Mouse (Mus musculus) midbrain, embryonic 15.5 days (tissue): ENCODE measurements around the gene Lrrc59. TPM values are rescaled to one million over a fixed set of nuclear protein-coding genes. Genes with fewer than 3 reads are reported as not detected.
"Not testable (repeated sequence)": the region's sequence is repeated elsewhere in the genome, so short reads cannot be mapped to it uniquely, and the experiment has no call there.

Experiments
- ATAC-seq: fragments of 200-750 bp; cut with Nextera tagmentation; replicated peaks from 2 replicates; pipeline ENCODE4 v1.8.0; 2017; ENCODE audit warnings: moderate TSS enrichment
- H3K27ac ChIP-seq: fragments of 300-500 bp; sonication (generic); 2 replicates; pipeline ENCODE4 v1.5.1; 2015; ENCODE audit warnings: mild to moderate bottlenecking, inconsistent platforms
- H3K27me3 ChIP-seq: fragments of 300-500 bp; sonication (generic); replicated peaks from 2 replicates; pipeline ENCODE4 v1.6.1; 2015; ENCODE audit warnings: inconsistent platforms
- H3K36me3 ChIP-seq: fragments of 300-500 bp; sonication (generic); replicated peaks from 2 replicates; pipeline ENCODE4 v1.6.1; 2015; ENCODE audit warnings: inconsistent platforms
- H3K4me1 ChIP-seq: fragments of 300-500 bp; sonication (generic); 2 replicates; pipeline ENCODE4 v1.6.1; 2015; ENCODE audit warnings: inconsistent platforms
- H3K4me2 ChIP-seq: fragments of 300-500 bp; sonication (generic); 2 replicates; pipeline ENCODE4 v1.6.1; 2015; ENCODE audit warnings: inconsistent platforms, mild to moderate bottlenecking, moderate library complexity
- H3K4me3 ChIP-seq: fragments of 300-500 bp; sonication (generic); 2 replicates; pipeline ENCODE4 v1.5.1; 2015; ENCODE audit warnings: mild to moderate bottlenecking, inconsistent platforms
- H3K9ac ChIP-seq: fragments of 300-500 bp; sonication (generic); 2 replicates; pipeline ENCODE4 v1.6.1; 2015; ENCODE audit warnings: mild to moderate bottlenecking, inconsistent platforms
- H3K9me3 ChIP-seq: fragments of 300-500 bp; sonication (generic); 2 replicates; pipeline ENCODE4 v1.6.1; 2016; ENCODE audit warnings: inconsistent platforms
- WGBS: fragments of 180-500 bp; shearing (Covaris S2); methylation state at CpG from one replicate; pipeline ENCODE4 v1.1.7; 2015; ENCODE audit warnings: mixed read lengths; 5-methylcytosine and 5-hydroxymethylcytosine counted together
- polyA plus RNA-seq: library from polyadenylated mRNA; unstranded; fragments of >200 nt; fragmentation: Nextera tagmentation; extraction: Ambion mirVana; gene quantifications from 2 replicates; pipeline ENCODE4 v1.2.1, GENCODE M21; 2015

Lrrc59 gene
- polyA plus RNA-seq, 1 experiment from 2014 or later = 166 TPM

DNA sequence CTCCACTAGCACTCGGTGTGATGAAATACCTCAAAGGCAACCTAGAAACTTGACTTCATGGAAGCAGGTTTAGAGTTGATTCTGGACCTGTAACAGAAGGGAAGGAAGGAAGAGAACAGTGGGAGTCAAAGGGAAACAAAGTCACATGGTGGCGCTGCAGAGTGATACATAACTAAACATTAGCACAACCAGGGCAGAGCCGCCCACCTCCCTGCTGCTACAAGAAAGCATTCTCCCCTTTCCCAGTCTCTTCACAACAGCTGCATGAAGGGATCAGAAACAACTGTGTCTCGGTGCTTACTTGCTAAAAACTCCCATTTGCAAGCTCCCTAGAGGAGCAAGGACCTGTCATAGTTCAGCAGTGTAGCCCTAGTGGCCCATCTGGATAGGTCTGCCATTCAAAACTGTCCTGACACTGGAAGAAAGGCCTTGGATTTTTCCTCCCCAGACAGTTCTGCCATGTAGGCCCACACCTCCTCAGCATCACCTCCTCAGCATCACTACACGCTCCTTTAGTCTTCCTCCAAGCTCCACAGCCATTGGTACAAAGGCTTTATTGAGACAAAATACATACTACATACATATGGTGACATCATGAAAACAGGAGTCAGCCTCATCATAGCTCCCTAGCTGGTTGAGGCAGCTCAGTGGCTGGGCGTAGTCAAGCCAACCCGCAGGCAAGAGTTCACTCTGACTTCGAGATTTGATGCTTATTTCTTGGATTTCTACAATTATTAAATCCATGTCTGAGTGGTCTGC lies 15.1 kb downstream of the Lrrc59 start:
- ATAC-seq = no peak
- Histone ChIP-seq H3K4me3 (no peak overlapping the region), H3K4me2 (no peak overlapping the region), H3K4me1 (no peaks in the 10 kb centered on the region), H3K36me3 (peaks cover 65% of the 10 kb centered on the region), H3K27ac (no peak overlapping the region), H3K27me3 (no peaks in the 10 kb centered on the region), H3K9me3 (no peaks in the 10 kb centered on the region), H3K9ac (no peak overlapping the region)
- WGBS = 85% methylated on average over 8 of the region's 8 CpGs

DNA sequence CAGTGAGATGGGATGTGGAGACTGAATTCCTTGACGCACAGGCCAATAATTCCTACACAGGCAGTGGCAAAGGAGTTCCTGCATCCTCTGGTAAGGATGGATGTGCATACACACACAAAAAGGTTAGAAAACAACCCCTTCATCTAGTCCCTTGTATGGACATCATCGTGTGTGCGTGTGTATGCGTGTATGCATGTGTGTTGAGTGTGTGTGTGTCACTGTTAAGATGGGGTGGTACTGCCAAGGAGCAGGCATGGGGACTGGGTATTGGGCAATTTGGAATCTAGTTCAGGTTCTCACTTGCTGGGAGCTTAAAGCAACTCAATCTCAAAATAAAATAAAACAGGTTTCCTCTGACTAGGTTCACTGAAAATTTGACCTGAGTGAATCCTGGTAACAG lies 16.9 kb downstream of the Lrrc59 start:
- Histone ChIP-seq H3K4me3 (no peak overlapping the region), H3K27ac (no peak overlapping the region), H3K4me1 (no peaks in the 10 kb centered on the region), H3K27me3 (no peaks in the 10 kb centered on the region), H3K9ac (no peak overlapping the region), H3K4me2 (no peak overlapping the region), H3K36me3 (peaks cover 47% of the 10 kb centered on the region; the same call in 1 of the 2 replicates), H3K9me3 (no peaks in the 10 kb centered on the region)
- ATAC-seq = no peak
- WGBS = 95% methylated on average over 4 of the region's 4 CpGs

DNA sequence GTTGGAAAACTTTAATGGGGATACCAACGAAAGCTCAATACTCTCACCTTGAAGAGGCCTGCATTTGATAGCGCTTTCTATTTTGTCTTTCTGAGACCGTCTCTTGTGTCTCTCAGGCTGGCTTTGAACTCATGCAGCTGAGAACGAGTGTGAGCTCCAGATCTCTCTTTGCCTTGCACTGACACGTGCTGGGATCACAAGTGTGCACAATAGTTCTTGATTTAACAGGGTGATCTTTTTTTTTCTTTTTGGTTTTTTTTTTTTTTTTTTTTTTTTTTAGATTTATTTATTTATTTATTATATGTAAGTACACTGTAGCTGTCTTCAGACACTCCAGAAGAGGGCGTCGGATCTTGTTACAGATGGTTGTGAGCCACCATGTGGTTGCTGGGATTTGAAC lies 21.7 kb downstream of the Lrrc59 start:
- H3K4me1 ChIP-seq = peaks cover 20% of the 10 kb centered on the region
- H3K9me3 ChIP-seq, H3K36me3 ChIP-seq, H3K4me2 ChIP-seq, H3K27me3 ChIP-seq, H3K9ac ChIP-seq, ATAC-seq, H3K27ac ChIP-seq, H3K4me3 ChIP-seq: not testable (repeated sequence)
- WGBS = 88% methylated on average over 7 of the region's 7 CpGs

DNA sequence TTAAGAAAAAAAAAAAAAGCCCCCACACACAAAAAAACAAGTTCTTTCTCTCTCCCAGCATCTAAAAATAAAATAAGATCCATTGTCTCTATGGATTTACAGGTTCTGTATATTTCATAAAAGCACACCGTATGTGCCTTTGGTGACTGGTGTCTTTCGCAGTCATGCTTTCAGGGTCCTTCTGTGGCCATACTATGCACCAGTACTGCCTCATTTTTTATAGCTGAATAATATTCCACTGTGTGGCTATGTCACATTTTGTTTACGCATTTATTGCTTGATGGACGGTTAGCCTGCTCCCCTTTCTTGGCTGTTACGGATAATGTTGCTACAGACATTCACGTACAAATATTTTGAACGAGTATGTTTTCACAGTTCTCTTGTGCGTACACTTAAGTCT lies 23.4 kb downstream of the Lrrc59 start:
- Histone ChIP-seq H3K27ac (no peak overlapping the region), H3K4me3 (peak overlapping the region; percentile 83), H3K27me3 (no peaks in the 10 kb centered on the region), H3K9me3 (no peaks in the 10 kb centered on the region), H3K36me3 (0 out of 2 replicates have a peak, but pooled peaks cover 4% of the 10 kb centered on the region), H3K9ac (no peak overlapping the region), H3K4me2 (peak overlapping the region; percentile 83), H3K4me1 (peaks cover 20% of the 10 kb centered on the region)
- ATAC-seq = no peak
- WGBS = 45% methylated on average over 8 of the region's 8 CpGs

DNA sequence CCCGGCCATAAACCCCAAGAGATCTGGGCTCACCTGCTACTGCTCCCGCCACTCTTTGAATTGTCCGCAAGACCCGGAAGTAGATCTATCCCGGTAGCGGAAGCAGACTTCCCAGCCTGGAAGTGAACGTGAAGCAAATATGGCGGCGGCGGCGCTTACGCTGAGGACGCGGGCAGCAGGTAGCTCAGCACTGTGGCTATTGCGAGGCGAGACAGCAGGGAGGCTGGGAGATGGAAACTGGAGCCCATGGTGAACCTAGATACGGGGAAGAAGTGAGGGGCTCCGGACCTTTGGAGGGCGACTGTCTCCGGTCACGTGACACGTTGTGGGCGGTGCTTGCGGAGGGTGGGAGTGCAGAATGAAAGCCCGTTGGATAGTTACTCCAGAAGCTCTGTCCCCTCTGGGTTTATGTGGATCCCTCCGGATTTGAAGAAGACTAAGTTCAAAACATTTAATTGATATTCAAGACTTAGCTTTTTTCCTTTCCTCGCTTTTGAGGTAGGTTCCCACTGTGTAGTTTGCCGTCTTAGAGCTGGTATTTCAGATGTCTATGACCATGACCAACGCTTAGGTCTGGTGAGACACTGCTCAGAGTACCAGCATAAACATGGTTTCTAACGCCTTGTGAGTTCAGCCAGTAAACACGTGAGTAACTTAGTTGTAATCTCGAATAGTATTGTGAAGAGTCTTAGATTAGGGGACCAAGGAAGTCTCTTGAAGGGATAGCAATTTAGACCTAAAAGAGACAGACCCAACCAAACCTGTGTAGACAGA lies 24.3 kb downstream of the Lrrc59 start, which contains the start of the genes Mrpl27 and Eme1:
TSS of gene Mrpl27 (plus strand) at position 105 of the 774 bp plus-strand sequence.
TSS of gene Eme1 (minus strand) at position 302 of the 774 bp plus-strand sequence.
- Histone ChIP-seq H3K9me3 (no peaks in the 10 kb centered on the region), H3K4me3 (peak within 1 kb of the TSS; percentile 83), H3K4me1 (peaks cover 20% of the 10 kb centered on the region), H3K27ac (peak within 1 kb of the TSS; percentile 98), H3K27me3 (no peaks in the 10 kb centered on the region), H3K36me3 (peaks cover 4% of the 10 kb centered on the region; the same call in 1 of the 2 replicates), H3K9ac (peak within 1 kb of the TSS; percentile 69), H3K4me2 (peak within 1 kb of the TSS; percentile 83)
- ATAC-seq = peak; percentile 93
- WGBS = under 1% methylated on average over 32 of the region's 32 CpGs

DNA sequence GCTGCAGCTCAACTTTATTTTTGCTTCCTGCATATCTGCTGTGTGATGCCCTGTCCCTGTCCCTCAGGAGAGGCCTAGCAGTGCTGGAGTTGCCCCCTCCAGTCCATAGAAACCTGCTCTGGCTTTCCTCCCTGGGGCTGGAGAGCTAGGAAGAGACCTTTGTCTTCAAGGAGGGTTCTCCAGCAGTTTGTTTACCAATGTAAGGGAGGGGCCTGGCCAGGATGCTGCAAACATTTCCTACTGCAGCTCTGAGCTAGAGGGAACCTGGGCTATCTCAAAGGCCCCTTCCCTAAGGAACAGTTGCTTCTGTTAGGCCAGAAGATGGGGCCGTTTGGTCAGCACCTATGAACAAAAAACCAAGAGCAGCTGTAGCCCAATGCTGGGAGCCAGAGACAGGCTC lies 31.8 kb downstream of the Lrrc59 start:
- H3K27me3 ChIP-seq = no peaks in the 10 kb centered on the region
- ATAC-seq = no peak
- no peak overlapping the region for H3K4me2 ChIP-seq
- H3K4me3 ChIP-seq = no peak overlapping the region
- no peaks in the 10 kb centered on the region for H3K9me3 ChIP-seq
- no peaks in the 10 kb centered on the region for H3K4me1 ChIP-seq
- no peak overlapping the region for H3K9ac ChIP-seq
- WGBS = 77% methylated on average over 1 of the region's 1 CpGs
- H3K36me3 ChIP-seq = peaks cover 24% of the 10 kb centered on the region
- no peak overlapping the region for H3K27ac ChIP-seq

DNA sequence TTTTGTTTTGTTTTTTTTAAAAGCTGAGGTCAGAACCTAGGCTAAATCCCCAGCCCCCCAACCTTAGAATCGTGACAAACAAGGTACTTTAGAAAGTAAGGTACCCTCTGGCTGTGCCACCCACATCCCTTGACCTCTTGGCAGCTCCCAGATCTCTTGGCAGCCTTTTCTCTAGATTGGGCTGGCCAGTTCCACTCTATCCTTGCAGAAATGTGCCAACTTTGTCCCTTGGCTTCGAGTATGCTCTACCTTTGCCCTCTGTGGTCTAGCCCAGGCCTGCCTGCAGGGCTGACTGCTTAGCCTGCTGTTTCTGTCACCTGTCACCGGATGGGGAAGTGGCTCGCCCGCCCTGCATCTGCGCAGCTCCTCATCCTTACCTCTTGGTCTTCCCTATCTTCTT lies 35.7 kb downstream of the Lrrc59 start:
- no peak overlapping the region for H3K27ac ChIP-seq
- no peak overlapping the region for H3K4me2 ChIP-seq
- H3K9ac ChIP-seq = no peak overlapping the region
- no peaks in the 10 kb centered on the region for H3K9me3 ChIP-seq
- H3K27me3 ChIP-seq = no peaks in the 10 kb centered on the region
- no peak for ATAC-seq
- no peaks in the 10 kb centered on the region for H3K4me1 ChIP-seq
- H3K4me3 ChIP-seq = no peak overlapping the region
- 91% methylated on average over 6 of the region's 6 CpGs for WGBS
- H3K36me3 ChIP-seq = peaks cover 33% of the 10 kb centered on the region

DNA sequence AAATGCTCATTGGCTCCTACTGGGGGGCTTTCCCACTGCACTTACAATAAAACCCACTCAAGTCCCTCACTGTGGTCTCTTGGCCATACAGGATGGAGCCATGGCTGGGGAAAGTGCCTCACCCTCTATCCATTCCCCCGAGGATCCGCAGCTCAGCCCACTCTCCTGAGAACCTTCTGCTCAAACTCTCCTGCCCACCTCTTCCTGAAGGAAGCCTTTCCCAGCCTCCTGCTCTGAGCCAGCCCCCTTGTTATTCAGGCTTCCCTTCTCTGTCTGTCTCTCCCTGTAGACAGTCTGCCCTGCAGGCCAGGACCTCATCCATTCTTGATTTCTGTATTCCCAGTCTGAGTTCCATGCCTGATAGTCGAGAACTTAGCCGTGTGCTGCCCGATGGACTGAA lies 45.4 kb downstream of the Lrrc59 start:
- Histone ChIP-seq H3K27me3 (no peaks in the 10 kb centered on the region), H3K9me3 (no peaks in the 10 kb centered on the region), H3K36me3 (no peaks in the 10 kb centered on the region), H3K27ac (no peak overlapping the region), H3K4me1 (peaks cover 24% of the 10 kb centered on the region), H3K4me2 (no peak overlapping the region), H3K9ac (no peak overlapping the region), H3K4me3 (no peak overlapping the region)
- no peak for ATAC-seq
- WGBS = 82% methylated on average over 5 of the region's 5 CpGs

DNA sequence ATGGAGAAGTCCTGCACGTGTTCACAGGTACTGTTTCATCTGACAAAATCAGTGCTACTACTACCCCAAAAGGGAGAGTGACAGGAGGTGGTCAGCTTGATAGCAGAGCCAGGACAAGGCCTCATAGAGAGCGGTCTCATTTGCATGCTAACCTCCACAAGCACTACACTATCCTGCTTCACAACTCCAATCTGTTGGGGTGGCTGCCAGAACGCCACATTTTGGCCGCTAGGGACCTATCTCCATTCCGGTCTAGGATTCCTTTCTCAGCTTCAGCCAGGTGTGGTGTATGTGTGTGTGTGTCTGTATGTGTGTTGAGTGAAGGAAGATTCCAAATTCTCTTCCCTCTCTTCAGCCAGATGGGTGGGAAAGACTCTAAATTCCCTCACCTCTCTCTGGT lies 45.9 kb downstream of the Lrrc59 start:
- H3K4me1 ChIP-seq = peaks cover 24% of the 10 kb centered on the region
- H3K9me3 ChIP-seq = no peaks in the 10 kb centered on the region
- no peaks in the 10 kb centered on the region for H3K36me3 ChIP-seq
- WGBS = 87% methylated on average over 5 of the region's 5 CpGs
- no peak overlapping the region for H3K4me2 ChIP-seq
- no peak overlapping the region for H3K27ac ChIP-seq
- H3K9ac ChIP-seq = no peak overlapping the region
- H3K27me3 ChIP-seq = no peaks in the 10 kb centered on the region
- H3K4me3 ChIP-seq = no peak overlapping the region
- no peak for ATAC-seq

DNA sequence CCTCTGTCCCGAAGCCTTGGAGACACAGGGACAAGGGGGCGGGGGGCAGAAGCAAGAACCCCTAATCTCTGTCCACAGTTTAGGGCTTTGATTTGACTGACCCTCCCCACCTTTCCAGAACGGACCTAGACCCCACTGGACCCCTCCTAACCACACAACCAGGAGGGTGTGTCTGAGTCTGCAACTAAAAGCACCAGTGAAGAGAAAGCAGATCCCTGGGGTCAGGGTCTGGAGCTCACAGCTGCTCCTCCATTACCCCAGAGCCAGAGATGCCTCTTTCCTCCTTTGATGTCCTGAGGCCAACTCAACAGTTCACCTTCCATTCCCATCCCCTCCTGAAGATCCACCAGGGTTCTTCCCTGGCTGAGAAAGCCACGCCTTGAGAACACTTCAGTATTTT lies 46.7 kb downstream of the Lrrc59 start:
- Histone ChIP-seq H3K27me3 (no peaks in the 10 kb centered on the region), H3K9me3 (no peaks in the 10 kb centered on the region), H3K9ac (peak overlapping the region; percentile 98), H3K4me3 (peak overlapping the region; percentile 99), H3K4me2 (peak overlapping the region; percentile 93), H3K4me1 (peaks cover 24% of the 10 kb centered on the region), H3K36me3 (no peaks in the 10 kb centered on the region), H3K27ac (no peak overlapping the region; the same call in 1 of the 2 replicates)
- 38% methylated on average over 4 of the region's 4 CpGs for WGBS
- ATAC-seq = no peak

DNA sequence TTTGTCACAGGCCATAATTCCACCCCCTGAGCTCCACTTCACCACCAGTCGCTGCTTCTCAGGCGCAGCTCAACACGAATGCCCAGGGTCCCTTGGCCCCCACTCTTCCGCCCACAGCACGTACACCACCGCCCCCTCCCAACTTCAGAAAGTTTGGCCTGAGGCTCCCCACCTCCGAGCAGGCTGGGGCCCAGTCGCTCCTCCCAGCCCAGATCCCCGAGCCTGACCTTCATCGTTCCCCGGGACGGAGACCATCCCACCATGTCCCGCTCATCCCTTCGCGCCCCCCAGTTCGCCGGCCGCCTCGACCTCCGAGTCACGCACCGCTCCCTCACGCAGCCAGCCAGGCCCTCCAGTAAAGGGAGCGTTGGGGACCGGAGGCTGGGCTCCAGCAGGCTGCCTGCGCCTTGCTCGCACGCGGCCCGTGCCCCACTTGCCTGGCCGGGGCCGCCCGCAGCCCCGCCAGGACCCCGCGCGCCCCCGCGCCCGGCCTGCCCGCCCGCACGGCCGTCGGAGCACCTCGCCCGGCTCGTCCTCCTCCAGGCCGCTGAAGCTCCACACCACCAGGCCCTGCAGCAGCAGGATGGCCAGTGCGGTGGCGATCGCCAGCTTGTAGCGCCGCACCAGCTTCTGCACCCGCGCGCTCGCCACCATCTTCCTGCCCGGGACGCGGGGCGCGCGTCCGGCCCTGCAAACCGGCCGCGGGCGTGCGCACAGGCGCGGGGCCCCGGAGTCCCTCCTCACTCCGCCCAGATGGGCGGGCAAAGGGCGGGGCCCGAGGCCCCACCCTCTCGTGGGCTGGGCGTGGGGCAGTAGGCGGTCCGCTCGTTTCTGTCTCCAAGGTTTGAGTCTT lies 47.4 kb downstream of the Lrrc59 start, which contains the start of gene Xylt2:
TSS of gene Xylt2 (minus strand) at position 762 of the 853 bp plus-strand sequence.
- H3K36me3 ChIP-seq = no peaks in the 10 kb centered on the region
- under 1% methylated on average over 72 of the region's 82 CpGs for WGBS
- peak; percentile 97 for ATAC-seq
- peak within 1 kb of the TSS; percentile 98 for H3K9ac ChIP-seq
- no peaks in the 10 kb centered on the region for H3K27me3 ChIP-seq
- no peaks in the 10 kb centered on the region for H3K9me3 ChIP-seq
- peak within 1 kb of the TSS; percentile 93 for H3K4me2 ChIP-seq
- peaks cover 24% of the 10 kb centered on the region for H3K4me1 ChIP-seq
- peak within 1 kb of the TSS; percentile 93 for H3K27ac ChIP-seq
- peak within 1 kb of the TSS; percentile 99 for H3K4me3 ChIP-seq
